Mouse (Mus musculus) embryonic fibroblast, embryonic 13.5 days (primary cell): ENCODE measurements at regions not wholly inside any gene's neighbourhood (a gene's known extent, or its start where the extent isn't known, plus 50 kb on each side); places are given as distances from the start of the nearest gene placed in this dataset.

ENCODE experiments used
- CTCF ChIP-seq: IDR thresholded peaks from 2 replicates; pipeline ENCODE4 v1.5.1; 2011; ENCODE audit warnings: mild to moderate bottlenecking, control low read depth, low read length, moderate library complexity, borderline replicate concordance; ENCODE audit not compliant: insufficient read depth
- POLR2A ChIP-seq: IDR thresholded peaks from 2 replicates; pipeline ENCODE4 v1.6.1; 2011; ENCODE audit warnings: low read depth, mild to moderate bottlenecking, control low read depth, low read length, moderate library complexity

DNA sequence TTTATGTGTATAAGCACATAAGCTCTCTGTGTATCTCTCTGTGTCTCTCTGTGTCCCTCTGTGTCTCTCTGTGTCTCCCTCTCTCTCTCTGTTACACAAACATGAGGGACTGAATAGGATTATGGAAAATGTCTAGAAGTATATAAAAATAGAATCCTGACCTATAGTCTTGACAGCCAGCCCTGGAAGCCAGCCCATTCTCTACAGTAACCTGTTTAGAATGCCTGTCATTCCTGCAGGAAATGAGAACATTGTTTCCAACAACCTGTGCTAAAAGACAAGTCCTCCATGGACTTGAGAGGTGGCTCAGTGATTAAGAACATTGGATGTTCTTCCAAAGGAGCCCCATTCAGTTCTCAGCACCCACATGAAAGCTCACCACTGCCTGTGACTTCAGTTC, 714.4 kb downstream of the Tns3 start:
- TF ChIP-seq POLR2A (no peak), CTCF (no peak)
